In the genomic region with DNA sequence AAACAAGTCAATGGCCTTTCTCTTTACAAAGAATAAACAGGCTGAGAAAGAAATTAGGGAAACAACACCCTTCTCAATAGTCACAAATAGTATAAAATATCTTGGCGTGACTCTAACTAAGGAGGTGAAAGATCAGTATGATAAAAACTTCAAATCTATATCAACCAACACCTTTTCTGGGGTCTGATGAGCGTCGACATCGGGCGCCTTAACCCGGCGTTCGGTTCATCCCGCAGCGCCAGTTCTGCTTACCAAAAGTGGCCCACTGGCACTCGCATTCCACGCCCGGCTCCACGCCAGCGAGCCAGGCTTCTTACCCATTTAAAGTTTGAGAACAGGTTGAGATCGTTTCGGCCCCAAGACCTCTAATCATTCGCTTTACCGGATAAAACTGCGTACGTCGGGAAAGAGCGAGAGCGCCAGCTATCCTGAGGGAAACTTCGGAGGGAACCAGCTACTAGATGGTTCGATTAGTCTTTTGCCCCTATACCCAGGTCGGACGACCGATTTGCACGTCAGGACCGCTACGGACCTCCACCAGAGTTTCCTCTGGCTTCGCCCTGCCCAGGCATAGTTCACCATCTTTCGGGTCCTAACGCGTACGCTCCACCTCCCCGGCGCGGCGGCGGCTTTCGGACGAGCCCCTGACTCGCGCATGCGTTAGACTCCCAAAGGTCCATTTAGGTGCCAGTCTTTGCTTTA, we compare ENCODE assay signal across 8 mouse cellular contexts.
A peak's percentile ranks its signal among the peaks of the same experiment; 100 is the strongest.
DNase-seq lines count a peak whose midpoint lies in the region; ATAC-seq and TF ChIP-seq lines count a peak whose summit lies in the region.
"Not testable (repeated sequence)": the region's sequence is repeated elsewhere in the genome, so short reads cannot be mapped to it uniquely, and the experiment has no call there.

No protein-coding gene starts in this region.

- H3K4me1 ChIP-seq in neural tube, embryonic 15.5 days: peaks cover 30% of the 10 kb centered on the region

- H3K4me2 ChIP-seq in neural tube, embryonic 15.5 days: not testable (repeated sequence)

- H3K27ac ChIP-seq in layer of hippocampus, adult 2 months; neural tube, embryonic 15.5 days (replicated peaks): not testable (repeated sequence)

- H3K9me3 ChIP-seq in neural tube, embryonic 15.5 days (replicated peaks): not testable (repeated sequence)

- not testable (repeated sequence) for H3K27me3 ChIP-seq in neural tube, embryonic 15.5 days (replicated peaks)

- H3K4me3 ChIP-seq in layer of hippocampus, adult 2 months; neural tube, embryonic 15.5 days (replicated peaks): not testable (repeated sequence)

- not testable (repeated sequence) for H3K9ac ChIP-seq in neural tube, embryonic 15.5 days (replicated peaks)

- not testable (repeated sequence) for H3K36me3 ChIP-seq in neural tube, embryonic 15.5 days

- peak; percentile 96 for DNase-seq in ES-CJ7 (ENCODE audit: low read depth, low spot score)
- peak; percentile 96 to 100 for DNase-seq in cerebellum, adult 18-20 months
- DNase-seq in forelimb bud, embryonic 11.5 days (ENCODE audit: low read depth, low spot score): peak; percentile 100
- DNase-seq in layer of hippocampus, adult 2 months (ENCODE audit: low spot score in 2 of 2): peak; percentile 94 to 100
- peak; percentile 90 to 92 for DNase-seq in lung, adult 18-20 months
- peak; percentile 94 for DNase-seq in testis, postnatal 14 days (ENCODE audit: low spot score)

- ATAC-seq in hematopoietic stem cell, adult 5-6 weeks (replicated peaks in 1 of 2; ENCODE audit: insufficient read depth in 1 of 2, low FRiP score in 2 of 2, low TSS enrichment in 1 of 2, low read depth in 1 of 2, poor library complexity in 2 of 2, severe bottlenecking in 2 of 2): peak; percentile 91 to 92
- ATAC-seq in neural tube, embryonic 15.5 days (ENCODE audit: low FRiP score): peak; percentile 95

- TF ChIP-seq CTCF in layer of hippocampus, adult 2 months (conservative IDR thresholded peaks at IDR 0.05): not testable (repeated sequence)

- WGBS in neural tube, embryonic 15.5 days: 71% methylated on average over 47 of the region's 47 CpGs
